8 mouse cellular contexts compared by ENCODE assay signal in genomic region chr15:8108360-8108965, GRCm38 (mm10). TPM values are rescaled to one million over a fixed set of nuclear protein-coding genes. Genes with fewer than 3 reads are reported as not detected.
DNase-seq lines count a peak whose midpoint lies in the region; ATAC-seq and TF ChIP-seq lines count a peak whose summit lies in the region.

No protein-coding gene starts in this region.

- H3K4me1 ChIP-seq in embryonic facial prominence, embryonic 11.5 days (ENCODE audit: control insufficient read depth, insufficient read depth, low read length), result no peaks in the 10 kb centered on the region
- H3K4me1 ChIP-seq in hindbrain, embryonic 16.5 days (ENCODE audit: control insufficient read depth, insufficient read depth, low read depth, low read length), result peaks cover 20% of the 10 kb centered on the region
- 0 out of 2 replicates have a peak, but pooled peaks cover 3% of the 10 kb centered on the region for H3K4me1 ChIP-seq in midbrain, postnatal 0 days (ENCODE audit: insufficient read depth, low read length)

- WGBS in embryonic facial prominence, embryonic 11.5 days, result 56% methylated on average over 19 of the region's 19 CpGs
- 65% methylated on average over 19 of the region's 19 CpGs for WGBS in hindbrain, embryonic 16.5 days
- WGBS in midbrain, postnatal 0 days, result 58% methylated on average over 19 of the region's 19 CpGs

- H3K4me2 ChIP-seq in embryonic facial prominence, embryonic 11.5 days (ENCODE audit: low read depth, low read length), result peak overlapping the region; percentile 39
- peak overlapping the region; percentile 59 for H3K4me2 ChIP-seq in hindbrain, embryonic 16.5 days (ENCODE audit: low read length)
- peak overlapping the region; percentile 65 for H3K4me2 ChIP-seq in midbrain, postnatal 0 days (ENCODE audit: low read depth, low read length, poor library complexity, severe bottlenecking)

- peak overlapping the region; percentile 52 for H3K9ac ChIP-seq in embryonic facial prominence, embryonic 11.5 days (replicated peaks; ENCODE audit: low read length)
- H3K9ac ChIP-seq in hindbrain, embryonic 16.5 days (ENCODE audit: low read depth, low read length), result peak overlapping the region; percentile 71
- H3K9ac ChIP-seq in midbrain, postnatal 0 days (replicated peaks; ENCODE audit: low read length, poor library complexity, severe bottlenecking), result peak overlapping the region; percentile 77; the same call in 1 of the 2 replicates

- H3K27ac ChIP-seq in layer of hippocampus, adult 2 months, result peak overlapping the region; percentile 85
- H3K27ac ChIP-seq in embryonic facial prominence, embryonic 11.5 days (replicated peaks; ENCODE audit: low read depth, low read length), result peak overlapping the region; percentile 16; the same call in 1 of the 2 replicates
- H3K27ac ChIP-seq in hindbrain, embryonic 16.5 days (ENCODE audit: low read depth, low read length), result peak overlapping the region; percentile 76
- peak overlapping the region; percentile 59 for H3K27ac ChIP-seq in midbrain, postnatal 0 days (ENCODE audit: low read depth, low read length)

- peak; percentile 37; the same call in 1 of the 2 replicates for ATAC-seq in embryonic facial prominence, embryonic 11.5 days (replicated peaks; ENCODE audit: insufficient number of reproducible peaks, low FRiP score, low TSS enrichment, low read depth)
- peak; percentile 31 for ATAC-seq in hindbrain, embryonic 16.5 days
- ATAC-seq in midbrain, postnatal 0 days (ENCODE audit: low FRiP score), result peak; percentile 38

- no peak for TF ChIP-seq CTCF in layer of hippocampus, adult 2 months (conservative IDR thresholded peaks at IDR 0.05)
- no peak for TF ChIP-seq CTCF in midbrain, postnatal 0 days (IDR thresholded peaks at IDR 0.05)

- intact Hi-C loops in left cerebral cortex, postnatal 36 days (cut with DNase I), result no loop called here

- no peaks in the 10 kb centered on the region for H3K9me3 ChIP-seq in embryonic facial prominence, embryonic 11.5 days (replicated peaks; ENCODE audit: control insufficient read depth, low read length)
- no peaks in the 10 kb centered on the region for H3K9me3 ChIP-seq in hindbrain, embryonic 16.5 days (ENCODE audit: control insufficient read depth, low read length)
- H3K9me3 ChIP-seq in midbrain, postnatal 0 days (ENCODE audit: low read length), result no peaks in the 10 kb centered on the region

- peaks cover 5% of the 10 kb centered on the region for H3K36me3 ChIP-seq in embryonic facial prominence, embryonic 11.5 days (replicated peaks; ENCODE audit: control insufficient read depth, insufficient read depth, low read depth, low read length)
- no peaks in the 10 kb centered on the region for H3K36me3 ChIP-seq in hindbrain, embryonic 16.5 days (ENCODE audit: control insufficient read depth, insufficient read depth, low read length)
- H3K36me3 ChIP-seq in midbrain, postnatal 0 days (ENCODE audit: insufficient read depth, low read length), result peaks cover 14% of the 10 kb centered on the region

- no peak for DNase-seq in layer of hippocampus, adult 2 months (ENCODE audit: low spot score in 2 of 2)
- no peak for DNase-seq in layer of hippocampus, postnatal 36 days
- DNase-seq in embryonic facial prominence, embryonic 11.5 days (ENCODE audit: low spot score), result no peak
- DNase-seq in midbrain, postnatal 0 days (ENCODE audit: low spot score), result no peak
- DNase-seq in layer of hippocampus, adult 9-11 months, result no peak
- no peak for DNase-seq in left cerebral cortex, postnatal 36 days (ENCODE audit: low spot score in 2 of 2)
- no peak for DNase-seq in right cerebral cortex, adult 18-20 months

- H3K4me3 ChIP-seq in layer of hippocampus, adult 2 months, result peak overlapping the region; percentile 92
- H3K4me3 ChIP-seq in embryonic facial prominence, embryonic 11.5 days (ENCODE audit: low read depth, low read length), result peak overlapping the region; percentile 73
- peak overlapping the region; percentile 85 for H3K4me3 ChIP-seq in hindbrain, embryonic 16.5 days (ENCODE audit: low read length)
- H3K4me3 ChIP-seq in midbrain, postnatal 0 days (ENCODE audit: low read depth, low read length), result peak overlapping the region; percentile 88

- H3K27me3 ChIP-seq in embryonic facial prominence, embryonic 11.5 days (ENCODE audit: control insufficient read depth, insufficient read depth, low read length), result no peaks in the 10 kb centered on the region
- no peaks in the 10 kb centered on the region for H3K27me3 ChIP-seq in hindbrain, embryonic 16.5 days (replicated peaks; ENCODE audit: control insufficient read depth, insufficient read depth, low read length)
- H3K27me3 ChIP-seq in midbrain, postnatal 0 days (ENCODE audit: insufficient read depth, low read length), result no peaks in the 10 kb centered on the region

RNA-seq across cellular contexts. Expression of gene Nup155, which starts 0.6 kb away (rescaled TPM):
- total RNA-seq in layer of hippocampus, adult 2 months (2021), result 10 to 100 TPM; 18.5 to 21.8 TPM
- total RNA-seq in layer of hippocampus, postnatal 36 days (2021), result 10 to 100 TPM; 17.4 to 18.9 TPM
- 31.7 and 34.1 TPM in 2 replicates for polyA plus RNA-seq in embryonic facial prominence, embryonic 11.5 days (2014; fragmentation: Nextera tagmentation; extraction: Ambion mirVana)
- 7.4 and 9.7 TPM in 2 replicates for polyA plus RNA-seq in hindbrain, embryonic 16.5 days (2015; fragmentation: Nextera tagmentation; extraction: Ambion mirVana)
- total RNA-seq in midbrain, postnatal 0 days (2014; rRNA removed), result 42.0 and 43.7 TPM in 2 replicates
- polyA plus RNA-seq in midbrain, postnatal 0 days (2015; fragmentation: Nextera tagmentation; extraction: Ambion mirVana), result 6.2 and 6.8 TPM in 2 replicates
- 10 to 100 TPM; 15.5 to 22.8 TPM for total RNA-seq in left cerebral cortex, postnatal 36 days (2021)

RNA-seq across cellular contexts. Expression of gene Wdr70, which starts 9.5 kb away (rescaled TPM):
- total RNA-seq in layer of hippocampus, adult 2 months (2021), result 10 to 100 TPM; 30.5 to 33.5 TPM
- 10 to 100 TPM; 30.0 to 32.9 TPM for total RNA-seq in layer of hippocampus, postnatal 36 days (2021)
- 68.8 and 70.5 TPM in 2 replicates for polyA plus RNA-seq in embryonic facial prominence, embryonic 11.5 days (2014; fragmentation: Nextera tagmentation; extraction: Ambion mirVana)
- polyA plus RNA-seq in hindbrain, embryonic 16.5 days (2015; fragmentation: Nextera tagmentation; extraction: Ambion mirVana), result 71.3 and 75.2 TPM in 2 replicates
- total RNA-seq in midbrain, postnatal 0 days (2014; rRNA removed), result 44.6 and 49.8 TPM in 2 replicates
- 68.6 and 73.8 TPM in 2 replicates for polyA plus RNA-seq in midbrain, postnatal 0 days (2015; fragmentation: Nextera tagmentation; extraction: Ambion mirVana)
- 10 to 100 TPM; 31.5 to 36.0 TPM for total RNA-seq in left cerebral cortex, postnatal 36 days (2021)

Comparison
In these comparisons a context has a peak if more than half of its experiments do, and no peak if none do; other contexts are left out.
1. H3K27ac ChIP-seq: peak in every context shown above with its lines; median percentile 85 in layer of hippocampus, adult 2 months; 76 in hindbrain, embryonic 16.5 days; 59 in midbrain, postnatal 0 days; 16 in embryonic facial prominence, embryonic 11.5 days.